Mouse (Mus musculus): ENCODE results near the gene Rnd1.

Rnd1 gene

DNA sequence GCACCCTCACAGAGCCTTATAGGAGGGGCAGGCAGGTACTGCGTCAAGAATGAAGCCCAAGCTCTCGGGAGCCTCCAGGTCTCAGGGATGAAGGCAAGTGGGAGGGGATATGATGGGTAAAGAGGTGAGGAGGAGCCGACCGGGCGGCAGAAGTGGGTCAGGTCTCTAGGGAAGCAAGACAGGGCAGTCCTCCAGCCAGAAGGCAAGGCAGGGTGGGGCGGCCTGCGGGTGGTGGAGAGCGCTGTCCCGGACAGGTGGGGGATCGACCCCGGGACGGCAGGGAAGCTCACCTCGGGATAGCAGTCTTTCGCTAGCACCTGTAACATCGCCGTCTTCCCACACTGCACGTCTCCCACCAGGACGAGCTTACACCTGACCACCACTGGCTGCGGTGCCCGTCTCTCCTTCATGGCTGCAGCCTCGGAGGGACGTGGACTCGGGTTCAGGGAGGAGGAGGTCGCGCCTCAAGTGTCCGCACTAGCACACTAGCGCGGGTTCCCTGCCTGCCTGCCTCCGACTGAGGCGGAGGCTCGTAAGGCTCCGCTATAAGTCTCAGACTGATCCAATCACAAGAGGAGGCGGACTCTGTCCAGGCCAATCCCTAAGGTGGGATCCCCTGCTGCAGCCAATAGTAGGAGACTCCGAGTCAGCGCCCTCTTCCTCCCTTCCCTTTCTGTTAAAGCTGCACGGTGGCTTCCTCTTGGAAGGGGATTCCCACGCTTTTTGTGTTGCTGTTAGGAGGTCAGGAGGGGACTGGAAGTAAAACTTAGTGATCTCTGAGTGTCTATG, at the start of gene Rnd1:
Rnd1 (minus strand) TSS at position 522 of the 789 bp plus-strand sequence.
- DNase-seq (ENCODE audit: low spot score), result peak; percentile 91

DNA sequence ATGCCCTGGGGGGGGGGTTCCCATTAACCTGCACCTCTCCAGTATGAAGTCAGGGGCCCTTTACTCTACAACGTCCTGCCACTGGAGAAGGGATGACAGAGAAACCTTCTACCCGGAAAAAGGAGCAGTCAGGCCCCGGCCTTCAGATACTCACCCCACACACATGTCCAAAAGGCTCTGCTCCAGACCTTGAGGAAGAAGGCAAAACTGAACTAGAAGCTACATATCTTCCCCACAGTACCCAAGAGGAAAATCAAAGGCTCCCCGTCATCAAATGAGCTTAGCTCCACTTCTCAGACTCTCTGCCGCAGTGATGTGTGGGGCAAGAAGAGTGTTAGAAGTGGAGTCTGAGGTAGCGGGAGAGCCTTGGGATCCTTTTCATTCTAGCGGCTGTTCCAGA, 49.5 kb upstream of the Rnd1 start:
- no peak for DNase-seq (ENCODE audit: low spot score)

- DNase-seq (ENCODE audit: low spot score), result no peak
These were observed 48.8 kb upstream of the Rnd1 start for GRCm38 (mm10) chr15:98726079-98726478.

- DNase-seq (ENCODE audit: low spot score), result no peak
These were observed 47.2 kb upstream of the Rnd1 start for GRCm38 (mm10) chr15:98724441-98724840.

DNA sequence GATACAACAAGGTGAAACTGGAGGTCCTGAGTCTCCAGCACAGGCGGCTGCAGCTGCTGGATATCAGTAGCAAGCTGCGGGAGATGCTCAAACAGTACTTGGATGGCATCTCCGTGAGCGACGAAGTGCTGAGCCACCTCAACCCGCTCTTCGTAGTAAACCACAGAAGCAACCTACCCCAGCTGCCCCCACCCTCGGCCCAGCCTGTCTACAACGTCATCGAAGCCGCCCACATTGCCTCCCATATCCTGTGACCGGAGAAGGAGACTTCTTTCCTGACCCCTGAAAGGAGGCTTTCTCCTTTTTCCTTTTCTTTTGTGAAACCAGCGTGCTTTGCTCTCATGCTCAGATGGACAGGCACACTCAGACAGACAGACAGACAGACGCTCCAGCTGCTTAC, 45.6 kb upstream of the Rnd1 start:
- DNase-seq (ENCODE audit: low spot score), result no peak

- no peak for DNase-seq (ENCODE audit: low spot score)
These were observed 44.9 kb upstream of the Rnd1 start for GRCm38 (mm10) chr15:98722191-98722590.

- no peak for DNase-seq (ENCODE audit: low spot score)
These were observed 40.0 kb upstream of the Rnd1 start for GRCm38 (mm10) chr15:98717301-98717700.

DNA sequence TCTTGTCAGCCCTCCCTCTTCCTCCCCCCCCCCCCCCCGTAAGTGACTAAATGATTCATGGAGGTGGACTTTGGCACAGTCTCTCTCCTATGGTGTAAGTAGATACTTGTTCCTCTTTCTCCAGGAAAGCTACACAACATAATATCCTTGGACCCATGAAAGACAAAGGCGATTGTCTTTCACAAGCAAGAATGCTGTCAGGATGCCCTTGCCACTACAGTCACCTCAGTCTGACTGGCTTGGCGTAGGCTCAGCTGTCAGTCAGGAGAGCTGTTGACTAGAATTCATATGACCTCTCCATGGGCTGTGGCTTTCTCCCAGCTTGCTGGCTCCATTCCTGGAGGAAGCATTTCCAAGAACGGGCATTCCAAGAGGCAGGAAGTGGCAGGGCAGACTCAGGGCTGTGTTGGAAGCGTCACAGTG, 37.0 kb upstream of the Rnd1 start:
- no peak for DNase-seq (ENCODE audit: low spot score)

DNA sequence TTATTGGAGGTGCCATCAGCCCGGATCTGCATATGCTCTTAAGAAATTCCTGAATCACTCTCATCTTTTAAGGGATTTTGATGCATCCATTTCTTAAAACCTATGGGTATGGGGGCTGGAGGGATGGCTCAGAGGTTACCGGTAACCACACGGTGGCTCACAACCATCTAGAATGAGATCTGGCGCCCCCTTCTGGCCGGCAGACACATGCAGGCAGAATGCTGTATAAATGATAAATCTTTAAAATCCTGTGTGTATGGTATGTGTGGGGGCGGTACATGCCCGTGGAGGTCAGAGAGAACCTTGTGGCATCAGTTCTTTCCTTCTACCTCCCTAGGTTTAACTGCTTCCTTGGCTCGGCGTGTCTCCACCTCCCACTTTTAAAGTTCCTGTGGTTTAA, 33.2 kb upstream of the Rnd1 start:
- peak; percentile 67 for DNase-seq (ENCODE audit: low spot score)

- DNase-seq (ENCODE audit: low spot score), result peak; percentile 97
These were observed 30.6 kb upstream of the Rnd1 start, which contains the start of gene Ccdc65 for GRCm38 (mm10) chr15:98707766-98708372. Ccdc65 (plus strand) TSS chr15:98708207.

DNA sequence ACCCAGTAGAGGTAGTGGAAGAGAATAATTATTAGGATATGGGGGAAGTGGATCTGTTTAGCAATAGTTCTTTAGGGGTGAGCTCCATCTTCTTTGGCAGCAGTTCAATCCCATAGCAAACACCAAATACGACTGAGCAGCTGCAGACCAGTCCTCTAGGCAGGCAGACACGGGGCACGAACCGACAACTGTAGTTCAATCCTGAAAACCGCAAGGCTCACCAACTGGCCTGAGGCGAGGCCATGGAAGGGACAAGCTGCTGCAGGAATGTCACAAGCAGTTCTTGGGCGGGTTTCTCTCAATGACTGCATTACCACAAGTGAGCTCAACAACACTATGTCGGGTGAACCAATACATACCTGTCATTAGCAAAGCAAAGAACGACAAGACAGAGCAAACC, 27.1 kb upstream of the Rnd1 start:
- DNase-seq (ENCODE audit: low spot score), result no peak

DNA sequence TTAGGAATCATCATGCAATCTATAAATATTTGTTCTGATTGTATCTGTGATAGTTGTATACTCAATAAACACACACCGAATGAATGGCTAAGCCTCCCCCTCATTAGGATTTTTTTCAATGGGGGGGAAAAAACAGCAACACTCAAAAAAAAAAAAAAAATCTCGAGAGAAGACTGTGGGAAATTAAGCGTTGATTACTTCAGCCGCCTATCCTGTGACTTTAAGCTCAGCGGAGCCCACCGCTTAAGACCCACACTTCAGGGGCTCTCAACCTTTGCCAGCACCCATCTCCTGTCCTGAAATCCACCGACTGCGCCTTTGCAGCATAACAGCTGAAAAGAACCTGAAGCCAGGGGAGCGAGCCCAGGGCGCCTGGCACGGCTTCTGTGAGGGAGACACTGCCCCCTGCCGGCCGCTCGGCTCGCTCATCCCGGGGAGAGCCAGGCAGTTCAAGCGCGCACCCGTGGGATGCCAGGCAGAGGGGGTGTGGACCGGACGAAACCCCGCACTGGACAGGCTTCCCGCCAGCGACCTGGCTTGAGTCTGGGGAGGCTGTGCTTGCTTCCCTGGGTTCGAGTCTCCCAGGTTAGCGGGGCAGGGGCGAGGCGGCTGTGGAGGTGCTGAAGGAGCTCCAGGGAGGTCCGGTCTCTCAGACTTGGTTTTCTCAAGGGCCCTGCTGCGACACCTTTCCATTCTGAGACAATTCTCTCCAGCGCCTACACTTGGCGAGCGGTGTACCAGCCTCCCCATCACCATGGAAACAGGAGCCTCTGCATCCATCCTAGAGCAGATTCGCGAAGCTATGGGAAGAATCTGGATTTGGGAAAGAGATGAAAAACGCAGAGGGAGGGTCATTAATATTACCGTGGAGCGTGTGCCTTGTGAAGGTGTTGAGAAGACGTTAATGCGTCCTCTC, 22.2 kb upstream of the Rnd1 start:
- DNase-seq (ENCODE audit: low spot score), result peak; percentile 93

DNA sequence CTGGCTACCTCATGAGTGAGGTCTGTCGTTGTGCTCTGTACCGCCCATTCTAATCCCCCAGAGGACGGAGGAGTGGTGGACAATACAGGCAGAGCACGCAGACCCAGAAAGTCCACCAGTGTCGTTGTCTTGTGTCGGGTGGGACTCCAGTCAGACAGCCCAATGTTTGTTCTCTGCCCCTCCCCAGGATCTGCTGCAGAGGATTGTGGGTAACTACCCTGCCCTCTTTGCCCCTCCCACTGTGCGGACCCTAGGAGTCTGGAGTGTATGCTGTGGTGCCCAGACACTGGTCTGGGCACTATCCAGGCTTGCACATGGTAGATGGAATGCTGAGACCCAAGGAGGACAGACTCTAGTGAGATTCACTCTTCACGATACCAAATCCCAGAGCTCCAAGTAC, 19.0 kb upstream of the Rnd1 start:
- no peak for DNase-seq (ENCODE audit: low spot score)

DNA sequence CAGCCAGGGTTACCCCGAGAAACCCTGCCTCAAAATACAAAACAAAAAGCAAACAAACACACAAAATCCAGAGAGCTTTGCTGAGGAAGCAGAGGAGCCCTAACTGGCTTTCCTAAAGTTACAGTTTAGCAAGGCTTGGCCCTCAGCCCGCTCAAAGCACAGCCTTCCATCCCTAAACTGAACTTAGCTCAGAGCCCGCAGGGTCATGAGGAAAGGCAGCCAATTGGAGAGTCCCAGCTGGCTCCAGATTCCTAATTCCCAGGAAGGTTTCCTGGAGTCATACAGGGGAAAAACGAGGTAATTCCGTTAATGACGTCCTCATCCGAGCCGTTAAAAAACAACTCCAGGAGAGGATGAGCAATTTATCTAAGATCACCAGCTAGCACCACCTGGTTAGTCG, 18.5 kb upstream of the Rnd1 start:
- DNase-seq (ENCODE audit: low spot score), result no peak

DNA sequence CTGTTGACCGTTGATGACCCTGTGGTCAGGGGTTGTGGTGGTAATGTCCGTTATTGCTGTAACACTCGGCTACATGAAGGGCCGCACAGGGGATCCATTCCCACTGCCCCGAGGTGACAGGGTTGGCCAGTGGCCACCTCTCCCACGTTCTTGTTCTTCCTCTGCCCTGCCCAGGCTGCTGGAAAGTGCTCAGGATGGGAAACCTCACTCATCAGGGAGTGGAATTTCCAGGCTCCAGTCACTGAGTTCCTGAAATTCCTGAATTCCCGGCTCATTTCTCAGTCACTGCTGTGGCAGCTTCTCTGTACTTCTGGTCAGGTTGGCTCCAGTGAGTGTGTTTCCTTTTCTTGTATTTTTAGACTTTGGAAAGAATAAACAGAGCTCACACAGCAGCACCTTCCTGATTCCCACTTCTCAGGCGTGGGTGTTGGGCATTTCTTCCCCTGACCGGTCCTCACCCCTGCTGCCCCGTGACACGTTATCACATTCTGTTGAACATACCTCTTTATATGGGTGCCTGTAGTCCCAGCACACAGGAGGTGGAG, 15.0 kb upstream of the Rnd1 start:
- DNase-seq (ENCODE audit: low spot score), result no peak

DNA sequence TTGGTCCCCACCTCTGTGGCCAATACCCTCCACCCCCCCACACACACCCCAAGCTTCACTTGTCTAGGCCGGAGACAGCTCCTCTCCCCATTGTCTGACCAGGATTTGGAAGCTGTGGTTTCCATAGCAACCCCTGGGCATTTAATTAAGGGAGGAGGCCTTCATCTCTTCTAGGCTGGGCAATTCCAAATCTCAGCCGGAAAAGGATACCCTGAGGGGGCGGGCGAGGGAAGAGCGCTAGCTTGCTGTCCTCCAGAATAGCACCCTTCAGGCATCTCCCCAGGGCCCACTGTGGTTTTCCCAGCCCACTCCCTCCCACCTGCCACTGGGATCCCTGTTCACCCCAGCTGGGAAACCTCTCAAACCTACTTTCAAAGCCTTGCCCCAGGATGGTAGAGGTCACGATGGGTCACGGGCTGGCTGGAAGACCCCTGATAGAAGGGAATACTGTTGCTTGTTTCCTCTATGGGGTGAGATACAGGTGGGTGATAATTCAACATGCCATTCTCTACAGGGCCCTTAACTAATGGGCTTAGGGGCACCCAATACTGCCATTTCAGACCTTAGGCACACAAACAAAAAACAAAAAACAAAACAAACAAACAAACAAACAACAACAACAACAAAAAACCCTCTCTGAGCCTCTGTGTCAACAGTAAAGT, 14.4 kb upstream of the Rnd1 start:
- DNase-seq (ENCODE audit: low spot score), result peak; percentile 78

- no peak for DNase-seq (ENCODE audit: low spot score)
These were observed 12.4 kb upstream of the Rnd1 start for GRCm38 (mm10) chr15:98689682-98690081.

GRCm38 (mm10) chr15:98685926-98686325, 8.7 kb upstream of the Rnd1 start:
- no peak for DNase-seq (ENCODE audit: low spot score)

DNA sequence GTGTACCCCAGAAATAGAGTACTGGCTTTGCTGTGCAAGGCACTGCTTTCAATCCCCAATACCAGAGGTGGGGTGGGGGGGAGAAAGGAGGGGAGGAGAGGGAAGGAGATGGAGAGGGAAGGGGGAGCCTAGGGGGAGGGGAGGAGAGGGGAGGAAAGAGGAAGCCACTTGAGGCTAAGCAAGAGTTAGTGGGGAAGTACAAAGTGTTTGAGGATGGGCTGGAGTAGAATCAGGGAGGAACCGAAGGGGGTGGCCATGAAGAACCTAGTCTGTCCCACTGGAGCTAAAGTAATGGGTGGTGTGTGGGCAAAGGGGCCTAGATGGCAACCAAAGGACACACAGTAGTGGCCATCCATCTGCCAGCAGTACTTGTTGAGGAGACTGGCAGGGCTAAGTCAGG, 6.5 kb upstream of the Rnd1 start:
- DNase-seq (ENCODE audit: low spot score), result no peak

- no peak for DNase-seq (ENCODE audit: low spot score)
These were observed 5.9 kb upstream of the Rnd1 start for GRCm38 (mm10) chr15:98683177-98683576.

DNA sequence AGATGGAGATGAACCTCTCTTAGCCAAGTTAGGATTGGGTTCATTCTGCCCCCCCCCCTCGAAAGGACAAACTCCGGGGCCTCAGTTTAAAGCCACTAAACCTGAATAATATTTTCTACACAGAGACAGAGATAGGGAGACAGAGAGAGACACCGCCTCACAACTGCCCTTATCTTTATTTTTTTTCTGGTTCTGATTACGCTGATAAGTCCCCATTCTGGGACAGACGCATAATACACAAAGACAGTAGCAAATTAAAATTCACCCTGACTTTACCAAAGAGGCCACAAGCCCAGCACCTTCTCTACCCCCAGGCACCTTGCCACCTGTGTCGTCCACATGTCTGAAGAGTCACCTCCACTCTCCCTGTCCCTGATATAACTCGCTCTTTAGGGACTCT, 4.4 kb upstream of the Rnd1 start:
- DNase-seq (ENCODE audit: low spot score), result no peak

GRCm38 (mm10) chr15:98680660-98681059, 3.4 kb upstream of the Rnd1 start:
- DNase-seq (ENCODE audit: low spot score), result no peak

All from retina, embryonic 14.5 days (tissue).